Mouse (Mus musculus) liver, embryonic 16.5 days (tissue): Measurements from ENCODE around the gene Nsun2. TPM values are rescaled to one million over a fixed set of nuclear protein-coding genes. Genes with fewer than 3 reads are reported as not detected.

Experiments
- ATAC-seq: fragments of 200-750 bp; cut with Nextera tagmentation; 2 replicates; pipeline ENCODE4 v1.8.0; 2017; ENCODE audit warnings: low read depth, mild to moderate bottlenecking, moderate number of reproducible peaks, moderate library complexity
- H3K27ac ChIP-seq: fragments of 300-500 bp; sonication (generic); 2 replicates; pipeline ENCODE4 v1.5.1; 2014; ENCODE audit warnings: mild to moderate bottlenecking, low read length
- H3K27me3 ChIP-seq: fragments of 300-500 bp; sonication (generic); 2 replicates; pipeline ENCODE4 v1.6.1; 2014; ENCODE audit warnings: low read depth, low read length, mixed read lengths; ENCODE audit not compliant: control insufficient read depth, insufficient read depth
- H3K36me3 ChIP-seq: fragments of 300-500 bp; sonication (generic); 2 replicates; pipeline ENCODE4 v1.6.1; 2014; ENCODE audit warnings: mild to moderate bottlenecking; ENCODE audit not compliant: control insufficient read depth, insufficient read depth
- H3K4me1 ChIP-seq: fragments of 300-500 bp; sonication (generic); 2 replicates; pipeline ENCODE4 v1.6.1; 2014; ENCODE audit warnings: low read depth, low read length, mixed read lengths; ENCODE audit not compliant: control insufficient read depth
- H3K4me2 ChIP-seq: fragments of 300-500 bp; sonication (generic); 2 replicates; pipeline ENCODE4 v1.6.1; 2014; ENCODE audit warnings: low read depth, low read length, mixed read lengths
- H3K4me3 ChIP-seq: fragments of 300-500 bp; sonication (generic); 2 replicates; pipeline ENCODE4 v1.5.1; 2014; ENCODE audit warnings: low read depth, mild to moderate bottlenecking, low read length
- H3K9ac ChIP-seq: fragments of 300-500 bp; sonication (generic); 2 replicates; pipeline ENCODE4 v1.6.1; 2014; ENCODE audit warnings: low read depth, low read length
- H3K9me3 ChIP-seq: fragments of 300-500 bp; sonication (generic); replicated peaks from 2 replicates; pipeline ENCODE4 v1.6.1; 2016; ENCODE audit warnings: low read length; ENCODE audit not compliant: control insufficient read depth
- WGBS: fragments of 180-500 bp; shearing (Covaris S2); extraction: QIAGEN DNeasy Blood & Tissue Kit; methylation state at CpG from one replicate; pipeline ENCODE4 v1.1.7; 2014; ENCODE audit not compliant: insufficient replicate concordance; 5-methylcytosine and 5-hydroxymethylcytosine counted together
- polyA plus RNA-seq: library from polyadenylated mRNA; unstranded; fragments of >200 nt; fragmentation: Nextera tagmentation; extraction: Ambion mirVana; gene quantifications from 2 replicates; pipeline ENCODE4 v1.2.1, GENCODE M21; 2015

Gene Nsun2
- polyA plus RNA-seq, 1 experiment from 2014 or later, result 71.2 TPM

DNA sequence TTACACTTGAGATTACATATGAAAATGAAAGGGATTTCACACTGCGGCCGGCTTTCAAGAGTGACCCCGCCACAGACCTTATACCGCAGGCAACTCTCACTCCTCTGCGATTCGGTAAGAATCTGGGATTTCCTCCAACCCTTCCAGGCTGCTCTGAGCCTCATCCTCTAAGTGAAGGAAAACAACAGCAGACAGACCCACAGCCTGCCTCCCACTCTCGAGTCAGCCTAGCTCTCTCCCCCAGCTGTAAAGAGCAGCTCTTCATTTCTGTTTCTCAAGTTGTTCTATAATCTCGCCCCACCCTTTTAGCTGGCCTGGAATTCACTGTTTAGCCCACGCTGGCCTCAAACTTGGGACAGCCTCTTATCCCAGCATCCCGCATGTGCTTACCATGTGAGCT lies 8.2 kb downstream of the Nsun2 start:
- Histone ChIP-seq H3K27ac (no peak overlapping the region), H3K27me3 (no peaks in the 10 kb centered on the region), H3K4me2 (no peak overlapping the region), H3K9ac (no peak overlapping the region), H3K36me3 (no peaks in the 10 kb centered on the region), H3K9me3 (no peaks in the 10 kb centered on the region), H3K4me3 (no peak overlapping the region), H3K4me1 (peaks cover 6% of the 10 kb centered on the region)
- no peak for ATAC-seq
- 64% methylated on average over 10 of the region's 10 CpGs for WGBS

DNA sequence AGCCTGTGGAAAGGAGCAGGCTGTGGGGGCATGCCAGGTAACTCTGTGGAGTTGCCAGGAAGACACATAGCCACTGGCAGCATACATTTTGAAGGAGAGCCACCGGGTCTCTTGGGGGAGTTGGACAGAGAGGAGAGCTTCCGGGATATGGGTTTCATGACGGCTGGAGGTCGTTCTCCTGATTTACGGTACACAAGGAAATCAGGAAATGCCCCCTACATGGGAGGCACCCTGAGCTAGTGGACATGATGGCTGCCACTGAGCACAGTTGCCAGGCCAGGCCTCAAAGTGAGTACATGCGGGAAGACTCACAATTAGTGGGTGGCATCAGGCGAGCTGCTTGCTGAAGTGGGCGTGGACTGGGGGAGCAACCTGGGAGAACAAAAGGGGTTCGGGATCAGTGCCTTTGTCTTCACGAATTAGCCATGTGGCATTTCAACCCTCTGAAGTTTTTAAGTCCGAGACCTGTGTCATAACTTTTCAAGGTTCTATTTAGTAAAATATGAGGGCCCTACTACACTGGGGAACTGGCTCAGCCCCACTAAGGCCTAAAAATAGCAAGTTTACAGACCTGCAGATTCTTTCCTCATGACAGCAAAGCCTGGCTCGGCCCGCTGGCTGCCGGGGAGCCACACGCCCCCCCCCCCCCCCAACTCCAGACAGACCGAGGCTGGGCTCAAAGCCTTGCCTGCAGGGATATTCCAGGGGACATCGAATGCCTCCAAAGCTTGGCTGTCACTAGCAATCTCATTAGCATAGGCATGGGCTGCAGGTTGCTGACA lies 9.2 kb downstream of the Nsun2 start:
- Histone ChIP-seq H3K4me3 (no peak overlapping the region), H3K27me3 (no peaks in the 10 kb centered on the region), H3K4me1 (peaks cover 6% of the 10 kb centered on the region), H3K36me3 (no peaks in the 10 kb centered on the region), H3K9ac (no peak overlapping the region), H3K4me2 (no peak overlapping the region), H3K27ac (no peak overlapping the region), H3K9me3 (no peaks in the 10 kb centered on the region)
- ATAC-seq, result no peak
- 58% methylated on average over 14 of the region's 17 CpGs for WGBS

DNA sequence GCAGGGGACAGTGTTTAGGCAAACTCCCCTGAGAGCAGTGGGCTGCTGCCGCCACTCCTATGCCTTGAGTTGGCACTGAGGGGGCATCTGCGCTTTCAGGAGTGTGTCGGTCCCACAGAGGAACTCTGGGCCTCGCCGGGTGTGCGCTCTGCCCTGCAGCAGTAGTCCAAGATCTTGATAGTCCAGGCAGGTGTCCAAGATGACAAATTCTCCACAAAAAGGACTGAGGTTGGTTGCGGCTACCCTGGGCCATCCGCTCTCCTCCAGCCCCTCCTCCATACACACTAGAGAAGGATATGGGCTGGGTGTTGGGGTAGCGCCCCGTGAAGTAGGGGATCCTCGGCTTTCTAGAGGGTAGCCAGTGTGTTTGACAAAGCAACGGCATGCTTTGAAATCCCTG lies 10.0 kb downstream of the Nsun2 start:
- ATAC-seq, result no peak
- H3K4me3 ChIP-seq, result no peak overlapping the region

DNA sequence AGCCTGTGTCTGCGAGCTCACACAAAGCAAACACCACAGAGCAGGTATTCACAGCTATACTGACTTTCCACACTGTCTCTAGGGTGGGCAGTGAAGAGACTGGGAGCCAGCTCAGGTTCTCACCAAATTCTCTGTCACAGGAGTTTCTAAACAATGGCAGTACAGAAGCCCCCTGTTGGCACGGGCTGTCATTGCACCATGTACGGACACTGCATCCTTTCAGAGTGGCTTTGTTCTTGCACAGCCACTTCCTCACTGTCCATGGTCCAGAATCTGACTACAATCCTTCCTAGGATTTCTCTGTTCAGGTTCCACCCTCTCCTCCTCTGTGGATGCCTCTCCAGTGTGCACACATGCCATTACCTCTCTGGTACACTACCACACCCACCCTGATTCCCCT lies 11.5 kb downstream of the Nsun2 start:
- Histone ChIP-seq H3K4me1 (no peaks in the 10 kb centered on the region; the same call in 1 of the 2 replicates), H3K27me3 (no peaks in the 10 kb centered on the region), H3K4me3 (no peak overlapping the region), H3K9ac (no peak overlapping the region), H3K9me3 (no peaks in the 10 kb centered on the region), H3K27ac (no peak overlapping the region), H3K4me2 (no peak overlapping the region), H3K36me3 (no peaks in the 10 kb centered on the region)
- 16% methylated on average over 3 of the region's 3 CpGs for WGBS
- no peak for ATAC-seq

More for the DNA sequence above, 10.0 kb downstream of the Nsun2 start:
- Histone ChIP-seq H3K27ac (no peak overlapping the region), H3K4me1 (peaks cover 2% of the 10 kb centered on the region; the same call in 1 of the 2 replicates), H3K9me3 (no peaks in the 10 kb centered on the region), H3K36me3 (no peaks in the 10 kb centered on the region), H3K4me2 (no peak overlapping the region), H3K9ac (no peak overlapping the region), H3K27me3 (no peaks in the 10 kb centered on the region)
- 58% methylated on average over 12 of the region's 12 CpGs for WGBS

DNA sequence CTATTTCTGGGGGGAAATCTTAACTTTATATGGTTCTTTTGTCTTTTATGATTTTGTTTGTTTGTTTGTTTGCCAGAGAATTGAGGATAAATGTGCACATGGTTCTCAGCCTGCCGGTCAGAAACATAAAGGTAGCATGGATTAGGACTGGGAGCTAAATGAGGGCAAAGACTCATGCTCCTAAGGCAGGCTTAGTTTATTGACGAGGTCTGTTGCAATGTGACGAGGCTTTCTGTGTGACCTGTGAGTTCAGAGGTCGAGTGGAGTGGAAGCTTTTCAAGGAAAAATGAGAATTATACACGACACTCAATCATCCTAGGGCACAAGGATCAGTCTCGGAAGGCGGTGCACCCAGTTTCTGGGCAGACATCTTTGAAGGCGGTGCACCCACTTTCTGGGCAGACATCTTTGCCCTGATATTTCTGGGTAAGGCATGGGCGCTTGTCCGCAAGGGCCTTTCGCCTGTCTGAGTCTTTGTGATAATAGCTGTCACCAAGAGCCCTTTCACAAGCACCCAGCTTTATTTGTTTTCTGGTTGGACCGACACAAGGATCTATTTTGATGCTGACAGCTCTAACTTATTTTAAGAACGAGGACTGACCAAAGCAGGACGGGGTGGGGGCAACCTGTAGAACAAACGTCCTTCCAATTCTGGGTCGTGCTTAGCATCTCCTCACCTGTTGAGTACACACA lies 14.1 kb downstream of the Nsun2 start:
- H3K36me3 ChIP-seq, result no peaks in the 10 kb centered on the region
- no peaks in the 10 kb centered on the region for H3K9me3 ChIP-seq
- no peak overlapping the region for H3K9ac ChIP-seq
- H3K4me2 ChIP-seq, result no peak overlapping the region
- WGBS, result 55% methylated on average over 16 of the region's 16 CpGs
- no peaks in the 10 kb centered on the region for H3K27me3 ChIP-seq
- no peak for ATAC-seq
- H3K4me3 ChIP-seq, result no peak overlapping the region
- H3K27ac ChIP-seq, result no peak overlapping the region
- H3K4me1 ChIP-seq, result no peaks in the 10 kb centered on the region; the same call in 1 of the 2 replicates

DNA sequence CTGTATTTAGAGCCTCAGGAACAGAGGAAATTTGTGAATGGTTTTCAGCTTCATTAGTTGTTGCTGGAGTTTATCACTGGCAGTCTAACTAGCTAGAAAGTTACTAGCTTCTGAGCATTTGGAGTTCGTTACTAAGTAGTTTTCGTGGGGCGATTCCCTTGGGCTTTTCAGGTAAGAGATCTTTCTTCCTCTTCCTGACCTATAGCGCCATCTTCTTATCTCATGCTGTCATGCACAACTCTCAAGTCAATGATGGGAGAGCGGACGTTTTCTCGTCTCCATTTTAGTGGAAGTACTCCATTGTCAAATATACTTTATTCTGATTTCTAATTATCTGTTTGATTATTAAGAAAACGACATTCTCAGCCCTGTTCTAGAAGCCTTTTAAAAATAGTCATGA lies 16.4 kb downstream of the Nsun2 start:
- Histone ChIP-seq H3K4me1 (no peaks in the 10 kb centered on the region), H3K36me3 (no peaks in the 10 kb centered on the region), H3K4me2 (no peak overlapping the region), H3K4me3 (no peak overlapping the region), H3K9me3 (no peaks in the 10 kb centered on the region), H3K27me3 (no peaks in the 10 kb centered on the region), H3K9ac (no peak overlapping the region), H3K27ac (no peak overlapping the region)
- ATAC-seq, result no peak
- 30% methylated on average over 8 of the region's 8 CpGs for WGBS

DNA sequence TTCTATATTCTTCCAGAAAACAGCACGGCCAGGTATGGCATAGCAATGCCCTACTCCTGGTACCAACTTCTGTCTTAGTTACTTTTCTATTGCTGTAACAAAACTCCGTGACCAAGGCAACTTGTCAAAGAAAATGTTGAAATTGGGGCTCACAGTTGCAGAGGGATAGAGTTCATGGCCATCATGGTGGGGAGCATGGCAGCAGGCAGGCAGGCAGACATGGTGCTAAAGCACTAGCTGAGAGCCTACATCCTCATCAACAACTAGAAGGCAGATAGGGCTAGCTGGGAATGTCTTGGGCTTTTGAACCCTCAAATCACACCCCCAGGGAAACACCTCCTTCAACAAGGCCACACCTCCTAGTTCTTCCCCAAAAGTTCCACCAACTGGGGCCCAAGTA lies 17.3 kb downstream of the Nsun2 start:
- WGBS, result 63% methylated on average over 2 of the region's 2 CpGs
- no peaks in the 10 kb centered on the region for H3K4me1 ChIP-seq

DNA sequence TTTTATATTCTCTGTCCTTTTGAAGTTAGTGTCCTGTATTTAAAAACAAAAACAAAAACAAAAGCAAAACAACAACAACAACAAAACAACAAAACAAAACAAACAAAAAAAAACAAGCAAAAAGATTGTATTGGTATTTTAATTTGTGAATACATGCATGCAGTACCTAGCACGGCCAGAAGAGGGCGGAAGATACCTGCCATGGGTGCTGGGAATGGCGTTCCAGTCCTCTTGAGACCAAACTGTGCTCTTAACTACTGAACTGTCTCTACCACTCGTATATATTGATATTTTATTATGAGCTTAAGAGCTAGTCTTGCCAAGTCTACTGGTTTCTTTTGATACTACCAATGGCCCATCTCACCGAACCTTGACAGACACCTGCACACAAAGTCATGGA lies 19.5 kb downstream of the Nsun2 start:
- Histone ChIP-seq H3K9ac (no peak overlapping the region), H3K4me3 (no peak overlapping the region), H3K27me3 (no peaks in the 10 kb centered on the region), H3K4me1 (no peaks in the 10 kb centered on the region), H3K9me3 (no peaks in the 10 kb centered on the region), H3K36me3 (no peaks in the 10 kb centered on the region), H3K4me2 (no peak overlapping the region), H3K27ac (no peak overlapping the region)
- whole genome bisulfite sequencing, result 13% methylated on average over 5 of the region's 5 CpGs
- ATAC-seq, result no peak

More for the DNA sequence above, 17.3 kb downstream of the Nsun2 start:
- Histone ChIP-seq H3K4me2 (no peak overlapping the region), H3K4me3 (no peak overlapping the region), H3K27ac (no peak overlapping the region), H3K36me3 (no peaks in the 10 kb centered on the region), H3K9ac (no peak overlapping the region), H3K27me3 (no peaks in the 10 kb centered on the region), H3K9me3 (no peaks in the 10 kb centered on the region)
- no peak for ATAC-seq

DNA sequence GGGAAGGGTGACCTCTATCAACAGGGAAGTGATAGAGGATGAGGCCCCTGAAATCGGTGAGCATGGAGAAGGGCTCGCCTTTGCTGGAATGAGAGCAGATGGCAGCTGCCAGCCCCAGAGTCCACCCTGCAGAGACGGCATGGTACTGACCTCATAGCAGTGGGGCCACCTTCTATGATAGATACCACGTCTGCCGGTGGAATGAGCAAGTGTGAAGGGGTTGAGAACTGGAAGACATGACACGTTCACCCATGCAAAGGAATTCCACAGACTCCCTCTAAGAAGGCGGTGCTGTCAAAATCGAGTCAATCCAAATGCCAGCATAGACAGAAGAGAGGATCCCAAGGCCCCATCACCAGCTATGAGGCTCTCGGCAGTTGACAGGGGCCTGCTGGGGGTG lies 20.7 kb downstream of the Nsun2 start:
- ATAC-seq, result no peak
- Histone ChIP-seq H3K27me3 (no peaks in the 10 kb centered on the region), H3K27ac (no peak overlapping the region), H3K4me1 (no peaks in the 10 kb centered on the region), H3K9ac (no peak overlapping the region), H3K4me3 (no peak overlapping the region), H3K36me3 (no peaks in the 10 kb centered on the region), H3K9me3 (no peaks in the 10 kb centered on the region), H3K4me2 (no peak overlapping the region)
- 61% methylated on average over 9 of the region's 9 CpGs for WGBS
